Mouse (Mus musculus): ENCODE measurements around the gene Agbl1. TPM values are rescaled to one million over a fixed set of nuclear protein-coding genes. Genes with fewer than 3 reads are reported as not detected.

The Agbl1 gene
- polyA plus RNA-seq, 1 experiment from 2014 or later, result 0.16 TPM

- Histone ChIP-seq H3K9ac (replicated peaks; ENCODE audit: low read length) (no peak overlapping the region), H3K36me3 (ENCODE audit: control insufficient read depth, insufficient read depth, low read length) (no peaks in the 10 kb centered on the region), H3K9me3 (ENCODE audit: control insufficient read depth, low read length) (no peaks in the 10 kb centered on the region), H3K4me2 (ENCODE audit: low read length) (no peak overlapping the region), H3K4me3 (replicated peaks; ENCODE audit: low read depth, low read length) (no peak overlapping the region), H3K27ac (replicated peaks; ENCODE audit: low read depth, low read length) (no peak overlapping the region), H3K4me1 (ENCODE audit: control insufficient read depth, insufficient read depth, low read length) (no peaks in the 10 kb centered on the region), H3K27me3 (ENCODE audit: control insufficient read depth, insufficient read depth, low read length) (no peaks in the 10 kb centered on the region)
- no peak for DNase-seq
- no peak for ATAC-seq (ENCODE audit: low FRiP score, low TSS enrichment)
Measured at GRCm38 (mm10) chr7:77138707-77139106, 909.0 kb downstream of the Agbl1 start.

GRCm38 (mm10) chr7:77147527-77147926 is 917.8 kb downstream of the Agbl1 start:
- 78% methylated on average over 3 of the region's 3 CpGs for WGBS
- no peaks in the 10 kb centered on the region for H3K27me3 ChIP-seq (ENCODE audit: control insufficient read depth, insufficient read depth, low read length)
- DNase-seq, result no peak
- H3K36me3 ChIP-seq (ENCODE audit: control insufficient read depth, insufficient read depth, low read length), result no peaks in the 10 kb centered on the region
- no peak overlapping the region for H3K4me3 ChIP-seq (replicated peaks; ENCODE audit: low read depth, low read length)
- H3K4me1 ChIP-seq (ENCODE audit: control insufficient read depth, insufficient read depth, low read length), result 0 out of 2 replicates have a peak, but pooled peaks cover 4% of the 10 kb centered on the region
- H3K9me3 ChIP-seq (ENCODE audit: control insufficient read depth, low read length), result no peaks in the 10 kb centered on the region
- H3K9ac ChIP-seq (replicated peaks; ENCODE audit: low read length), result no peak overlapping the region
- no peak overlapping the region for H3K4me2 ChIP-seq (ENCODE audit: low read length)
- no peak for ATAC-seq (ENCODE audit: low FRiP score, low TSS enrichment)
- H3K27ac ChIP-seq (replicated peaks; ENCODE audit: low read depth, low read length), result no peak overlapping the region

GRCm38 (mm10) chr7:77148820-77149219 is 919.1 kb downstream of the Agbl1 start:
- WGBS, result 88% methylated on average over 4 of the region's 4 CpGs
- DNase-seq, result no peak
- no peak overlapping the region for H3K4me2 ChIP-seq (ENCODE audit: low read length)
- H3K9ac ChIP-seq (replicated peaks; ENCODE audit: low read length), result no peak overlapping the region
- no peak overlapping the region for H3K4me3 ChIP-seq (replicated peaks; ENCODE audit: low read depth, low read length)
- no peaks in the 10 kb centered on the region for H3K36me3 ChIP-seq (ENCODE audit: control insufficient read depth, insufficient read depth, low read length)
- H3K27ac ChIP-seq (replicated peaks; ENCODE audit: low read depth, low read length), result no peak overlapping the region
- ATAC-seq (ENCODE audit: low FRiP score, low TSS enrichment), result no peak
- H3K4me1 ChIP-seq (ENCODE audit: control insufficient read depth, insufficient read depth, low read length), result 0 out of 2 replicates have a peak, but pooled peaks cover 4% of the 10 kb centered on the region
- no peaks in the 10 kb centered on the region for H3K9me3 ChIP-seq (ENCODE audit: control insufficient read depth, low read length)
- no peaks in the 10 kb centered on the region for H3K27me3 ChIP-seq (ENCODE audit: control insufficient read depth, insufficient read depth, low read length)

- 73% methylated on average over 2 of the region's 2 CpGs for WGBS
- H3K4me3 ChIP-seq (replicated peaks; ENCODE audit: low read depth, low read length), result no peak overlapping the region
- H3K27ac ChIP-seq (replicated peaks; ENCODE audit: low read depth, low read length), result no peak overlapping the region
- 0 out of 2 replicates have a peak, but pooled peaks cover 4% of the 10 kb centered on the region for H3K4me1 ChIP-seq (ENCODE audit: control insufficient read depth, insufficient read depth, low read length)
- no peaks in the 10 kb centered on the region for H3K27me3 ChIP-seq (ENCODE audit: control insufficient read depth, insufficient read depth, low read length)
- DNase-seq (no peak), ATAC-seq (ENCODE audit: low FRiP score, low TSS enrichment) (no peak)
- no peaks in the 10 kb centered on the region for H3K9me3 ChIP-seq (ENCODE audit: control insufficient read depth, low read length)
- no peak overlapping the region for H3K9ac ChIP-seq (replicated peaks; ENCODE audit: low read length)
- H3K4me2 ChIP-seq (ENCODE audit: low read length), result no peak overlapping the region
- H3K36me3 ChIP-seq (ENCODE audit: control insufficient read depth, insufficient read depth, low read length), result no peaks in the 10 kb centered on the region
Measured at GRCm38 (mm10) chr7:77149846-77150245, 920.2 kb downstream of the Agbl1 start.

GRCm38 (mm10) chr7:77152393-77152792 is 922.7 kb downstream of the Agbl1 start:
- ATAC-seq (ENCODE audit: low FRiP score, low TSS enrichment), result no peak
- H3K27me3 ChIP-seq (ENCODE audit: control insufficient read depth, insufficient read depth, low read length), result no peaks in the 10 kb centered on the region
- H3K4me1 ChIP-seq (ENCODE audit: control insufficient read depth, insufficient read depth, low read length), result 0 out of 2 replicates have a peak, but pooled peaks cover 4% of the 10 kb centered on the region
- DNase-seq, result peak; percentile 36
- no peak overlapping the region for H3K27ac ChIP-seq (replicated peaks; ENCODE audit: low read depth, low read length)
- H3K9ac ChIP-seq (replicated peaks; ENCODE audit: low read length), result no peak overlapping the region
- H3K9me3 ChIP-seq (ENCODE audit: control insufficient read depth, low read length), result no peaks in the 10 kb centered on the region
- 11% methylated on average over 3 of the region's 3 CpGs for WGBS
- no peak overlapping the region for H3K4me3 ChIP-seq (replicated peaks; ENCODE audit: low read depth, low read length)
- H3K36me3 ChIP-seq (ENCODE audit: control insufficient read depth, insufficient read depth, low read length), result no peaks in the 10 kb centered on the region
- H3K4me2 ChIP-seq (ENCODE audit: low read length), result no peak overlapping the region

GRCm38 (mm10) chr7:77152909-77153308 is 923.2 kb downstream of the Agbl1 start:
- Histone ChIP-seq H3K27ac (replicated peaks; ENCODE audit: low read depth, low read length) (no peak overlapping the region), H3K4me3 (replicated peaks; ENCODE audit: low read depth, low read length) (no peak overlapping the region), H3K4me1 (ENCODE audit: control insufficient read depth, insufficient read depth, low read length) (0 out of 2 replicates have a peak, but pooled peaks cover 4% of the 10 kb centered on the region), H3K9ac (replicated peaks; ENCODE audit: low read length) (no peak overlapping the region), H3K36me3 (ENCODE audit: control insufficient read depth, insufficient read depth, low read length) (no peaks in the 10 kb centered on the region), H3K4me2 (ENCODE audit: low read length) (no peak overlapping the region), H3K9me3 (ENCODE audit: control insufficient read depth, low read length) (no peaks in the 10 kb centered on the region), H3K27me3 (ENCODE audit: control insufficient read depth, insufficient read depth, low read length) (no peaks in the 10 kb centered on the region)
- DNase-seq (no peak), ATAC-seq (ENCODE audit: low FRiP score, low TSS enrichment) (no peak)
- 30% methylated on average over 1 of the region's 1 CpGs for WGBS

- H3K4me3 ChIP-seq (replicated peaks; ENCODE audit: low read depth, low read length), result no peak overlapping the region
- no peaks in the 10 kb centered on the region for H3K9me3 ChIP-seq (ENCODE audit: control insufficient read depth, low read length)
- H3K36me3 ChIP-seq (ENCODE audit: control insufficient read depth, insufficient read depth, low read length), result no peaks in the 10 kb centered on the region
- no peaks in the 10 kb centered on the region for H3K4me1 ChIP-seq (ENCODE audit: control insufficient read depth, insufficient read depth, low read length)
- H3K27ac ChIP-seq (replicated peaks; ENCODE audit: low read depth, low read length), result no peak overlapping the region
- no peaks in the 10 kb centered on the region for H3K27me3 ChIP-seq (ENCODE audit: control insufficient read depth, insufficient read depth, low read length)
- DNase-seq (no peak), ATAC-seq (ENCODE audit: low FRiP score, low TSS enrichment) (no peak)
- no peak overlapping the region for H3K4me2 ChIP-seq (ENCODE audit: low read length)
- no peak overlapping the region for H3K9ac ChIP-seq (replicated peaks; ENCODE audit: low read length)
- 50% methylated on average over 1 of the region's 1 CpGs for WGBS
Measured at GRCm38 (mm10) chr7:77164921-77165320, 935.2 kb downstream of the Agbl1 start.

Measured in midbrain, embryonic 14.5 days (tissue).